Mouse (Mus musculus) monocyte, adult 2 months (primary cell): ENCODE measurements around the gene S100a3.

Experiments
- DNase-seq, 2 experiments: peaks; one replicate each; pipeline ENCODE4 v3.0.0; 2022; ENCODE audit warnings: low spot score in 2 of 2, low read depth in 1 of 2

The S100a3 gene

DNA sequence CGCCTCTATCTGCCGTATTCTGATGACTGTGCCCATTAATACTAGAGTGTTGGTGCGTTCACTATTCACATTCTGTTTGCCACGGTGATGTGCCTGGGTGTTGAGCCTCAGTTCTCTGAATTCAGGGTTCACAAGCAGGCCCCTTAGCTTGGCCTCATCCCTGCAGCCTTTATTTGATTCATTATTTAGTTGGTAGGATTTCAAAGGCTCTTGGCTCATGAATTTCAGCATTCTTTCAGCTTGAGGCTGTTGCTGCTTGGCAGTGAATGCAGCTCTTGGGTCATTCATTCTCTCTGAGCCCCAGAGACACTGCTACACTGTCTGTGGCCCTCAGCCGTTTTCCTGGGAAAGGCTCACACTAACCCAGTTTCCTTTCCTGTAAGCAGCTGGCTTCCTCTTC is 4.4 kb upstream of the S100a3 start:
- DNase-seq, result no peak

DNA sequence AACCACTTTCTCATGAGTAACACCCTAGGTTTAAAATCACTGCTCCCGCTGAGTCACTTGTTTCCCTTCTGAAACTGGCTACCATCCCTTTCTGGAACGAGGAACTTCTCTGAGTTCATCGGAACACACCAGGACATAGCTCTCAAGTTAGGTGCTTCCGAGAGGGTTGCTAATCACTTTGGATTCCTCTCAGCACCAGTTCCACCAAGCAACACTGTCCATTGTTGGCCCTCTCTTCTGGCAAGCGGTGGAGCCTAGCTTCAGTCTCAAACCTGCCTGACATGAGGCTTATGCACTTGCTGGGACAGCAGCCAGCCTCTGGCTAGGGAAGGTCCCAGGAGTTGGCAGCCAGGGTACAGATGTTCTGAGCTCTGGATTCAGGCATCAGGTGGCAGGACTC is 14.3 kb downstream of the S100a3 start:
- DNase-seq, result no peak

DNA sequence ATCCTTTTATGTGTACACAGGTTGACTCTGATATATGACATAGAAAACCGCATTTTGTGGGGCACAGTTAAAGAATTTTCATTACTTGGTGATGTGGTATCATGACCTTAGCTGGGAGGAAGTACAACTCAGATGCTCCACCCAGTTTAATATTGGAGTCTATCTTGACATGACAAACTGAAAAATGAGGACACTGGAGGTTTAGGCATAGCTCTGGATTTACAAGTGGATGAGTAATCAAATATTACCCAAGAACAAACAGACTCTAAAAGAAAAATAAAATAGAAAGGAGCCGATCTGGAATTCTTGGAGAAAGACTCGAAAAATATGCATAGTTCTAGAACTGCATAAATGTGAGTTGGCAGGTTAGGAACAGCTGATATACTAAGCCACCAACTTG is 14.9 kb downstream of the S100a3 start:
- no peak for DNase-seq

DNA sequence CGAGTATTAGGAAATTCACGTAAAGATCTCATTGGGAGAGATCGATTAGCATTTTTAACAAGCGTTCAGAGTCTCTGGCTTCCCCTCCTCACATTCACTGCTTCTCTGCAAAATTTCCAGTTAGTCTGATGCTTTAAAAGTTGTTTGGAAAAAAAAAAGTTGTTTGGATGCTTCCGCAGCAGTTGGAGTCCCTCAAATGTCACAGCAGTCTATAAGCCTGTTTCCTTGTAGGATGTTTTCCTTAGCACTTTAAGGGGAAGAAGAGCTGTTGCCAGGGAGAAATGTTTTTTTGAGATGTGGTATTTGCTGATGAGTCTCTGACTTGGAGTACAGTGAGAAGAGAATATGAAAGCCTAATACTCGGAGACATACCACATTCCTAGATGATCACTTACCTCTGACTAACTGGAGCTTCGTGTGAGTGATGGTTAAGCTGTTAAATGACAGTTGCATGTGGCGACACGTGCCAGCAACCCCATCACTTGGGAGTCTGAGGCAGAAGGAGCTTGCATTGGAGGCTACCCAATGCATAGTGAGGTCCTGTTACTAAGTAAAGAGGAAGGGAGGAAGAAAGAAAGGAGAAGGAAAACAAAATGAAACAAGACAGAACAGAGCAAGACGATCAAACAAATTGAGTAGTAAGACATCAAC is 16.1 kb downstream of the S100a3 start:
- DNase-seq, result no peak

DNA sequence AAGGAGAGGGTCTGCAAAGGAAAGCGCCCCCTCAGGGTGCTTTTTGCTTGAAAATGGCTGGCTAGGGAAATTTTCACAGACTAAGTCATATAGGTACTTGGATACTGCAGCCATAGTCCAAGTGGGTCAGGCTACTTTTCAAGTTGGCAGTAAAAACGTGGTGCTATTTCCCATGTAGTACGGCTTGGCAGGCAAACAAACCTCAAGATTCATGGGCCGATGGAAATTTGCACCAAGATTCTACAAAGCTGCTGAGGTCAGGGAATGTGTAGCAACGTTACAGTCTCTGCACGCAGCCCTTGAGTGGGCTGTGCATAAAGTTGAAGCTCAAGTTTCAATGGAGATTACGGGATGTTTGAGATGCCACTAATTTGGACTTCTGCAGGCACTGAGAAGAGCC is 19.1 kb downstream of the S100a3 start:
- no peak for DNase-seq

DNA sequence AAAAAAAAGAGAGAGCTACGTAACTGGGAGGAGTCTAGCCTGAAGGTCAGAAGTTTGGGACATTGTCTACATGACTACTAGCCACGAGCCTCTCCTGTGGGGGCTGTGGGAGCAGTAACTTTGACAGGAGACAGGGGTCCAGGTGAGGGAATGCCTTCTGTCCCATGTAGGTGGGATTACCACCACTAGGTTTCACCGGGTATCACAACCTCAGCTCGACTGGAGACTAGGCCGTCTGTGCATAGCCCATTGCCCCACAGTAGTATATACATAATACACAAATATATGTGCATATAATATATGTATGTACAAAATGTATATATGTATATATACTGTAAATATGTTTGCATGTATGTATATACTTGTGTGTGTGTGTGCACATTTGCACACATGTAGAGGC is 20.8 kb downstream of the S100a3 start:
- no peak for DNase-seq

DNA sequence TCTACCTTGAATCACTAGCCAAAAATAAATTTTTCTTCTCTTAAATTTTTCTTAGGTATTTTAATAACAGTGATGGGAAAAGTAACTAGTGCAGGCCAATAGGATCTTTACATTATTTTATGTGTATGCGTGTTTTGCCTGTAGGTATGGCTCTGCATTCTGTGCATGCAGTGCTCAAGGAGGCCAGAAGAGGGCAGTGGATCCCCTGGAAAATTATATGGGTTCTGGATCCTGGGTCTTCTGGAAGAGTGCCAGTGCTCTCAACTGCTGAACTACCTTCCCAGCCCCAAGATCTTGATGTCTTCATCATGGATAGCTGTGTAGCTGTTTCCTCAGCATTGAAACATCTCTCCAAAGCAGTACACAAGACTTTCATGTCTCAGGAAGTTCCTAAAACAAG is 21.8 kb downstream of the S100a3 start:
- DNase-seq, result no peak

DNA sequence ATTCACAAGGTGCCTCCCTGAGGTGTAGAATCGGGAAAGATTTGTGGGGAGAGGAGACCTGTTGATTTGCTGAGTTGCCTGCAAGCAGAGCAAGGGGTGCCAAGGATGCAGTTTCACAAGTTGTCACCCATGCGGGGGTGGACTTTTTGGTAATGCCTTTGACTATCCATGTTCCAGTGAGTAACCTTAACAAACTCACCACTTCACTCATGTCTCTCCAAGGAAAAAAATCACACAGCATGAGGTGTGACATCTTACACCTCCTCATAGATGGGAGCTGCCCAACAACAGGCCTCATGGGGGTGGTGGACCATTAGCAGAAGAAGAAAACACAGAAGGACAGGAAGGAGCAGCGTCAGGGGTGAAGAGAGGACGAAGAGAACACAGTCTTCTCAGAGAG is 22.2 kb downstream of the S100a3 start:
- no peak for DNase-seq

DNA sequence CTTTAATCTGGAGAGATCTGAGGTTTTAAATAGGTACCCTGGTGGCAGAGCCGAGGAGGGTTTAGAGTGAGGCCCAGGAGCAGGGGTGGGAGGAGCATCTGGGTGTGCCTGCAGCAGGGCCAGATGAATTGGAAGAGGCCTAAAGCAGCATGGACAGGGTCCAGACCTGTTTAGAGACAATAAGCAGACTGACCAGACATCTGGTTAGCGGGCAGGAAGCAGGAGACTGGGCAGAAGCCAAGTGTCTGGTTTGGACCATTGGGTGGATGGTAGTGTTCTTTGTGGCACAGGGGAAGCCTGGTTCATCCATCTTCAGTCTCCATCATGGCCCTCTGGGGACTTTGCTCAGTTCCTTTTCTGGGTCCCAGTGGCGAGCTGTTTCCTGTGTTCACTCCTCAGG is 23.5 kb downstream of the S100a3 start:
- no peak for DNase-seq

DNA sequence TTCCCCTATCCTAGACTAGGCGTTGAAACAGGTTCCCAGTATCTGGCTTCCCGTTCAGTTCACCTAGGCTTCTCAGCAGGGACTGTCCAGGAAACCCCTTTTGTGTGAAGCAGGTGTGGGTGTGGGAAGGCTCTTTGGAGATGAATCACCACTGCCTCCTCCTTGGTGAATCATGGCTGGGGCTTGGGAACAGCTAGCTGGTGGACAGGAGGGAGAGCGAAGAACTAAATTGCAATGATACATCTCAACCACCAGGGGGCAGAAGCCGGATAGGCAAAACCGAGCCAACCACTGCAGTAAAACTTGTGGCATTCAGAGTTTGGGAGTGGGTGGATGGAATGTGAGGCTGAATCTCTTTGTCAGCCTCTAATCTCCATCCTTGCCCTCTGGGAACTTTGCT is 25.2 kb downstream of the S100a3 start:
- DNase-seq, result peak; percentile 44 to 56

DNA sequence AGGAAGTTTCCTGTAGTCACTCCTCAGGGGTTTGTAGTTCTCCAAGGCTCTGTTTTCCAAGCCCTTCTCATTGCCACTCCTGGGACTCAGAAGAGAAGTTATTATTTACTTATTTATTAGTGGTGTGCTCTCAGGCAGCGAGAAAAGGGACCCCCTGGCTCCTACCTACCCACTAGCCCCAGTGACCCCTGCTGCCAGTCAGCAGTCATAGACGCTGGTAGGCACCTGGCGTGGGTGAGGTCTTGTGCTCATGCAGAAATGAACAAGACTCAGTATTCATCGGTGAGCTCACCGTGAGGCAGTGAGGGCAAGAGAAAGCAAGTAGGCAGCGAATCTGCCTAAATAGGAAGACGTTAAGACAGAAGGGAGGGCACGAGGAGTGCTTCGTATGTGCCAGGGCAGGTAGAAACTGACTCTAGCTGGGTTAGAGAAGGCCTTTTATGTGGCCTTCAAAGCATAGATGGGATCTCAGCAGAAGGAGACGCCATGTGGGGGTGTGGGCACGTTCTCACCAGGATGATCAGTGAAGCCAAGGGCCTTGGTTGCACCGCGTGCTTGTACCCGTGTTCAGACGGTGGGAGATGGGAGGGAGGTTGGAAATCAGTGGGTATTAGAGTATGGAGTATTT is 25.8 kb downstream of the S100a3 start:
- DNase-seq, result no peak

DNA sequence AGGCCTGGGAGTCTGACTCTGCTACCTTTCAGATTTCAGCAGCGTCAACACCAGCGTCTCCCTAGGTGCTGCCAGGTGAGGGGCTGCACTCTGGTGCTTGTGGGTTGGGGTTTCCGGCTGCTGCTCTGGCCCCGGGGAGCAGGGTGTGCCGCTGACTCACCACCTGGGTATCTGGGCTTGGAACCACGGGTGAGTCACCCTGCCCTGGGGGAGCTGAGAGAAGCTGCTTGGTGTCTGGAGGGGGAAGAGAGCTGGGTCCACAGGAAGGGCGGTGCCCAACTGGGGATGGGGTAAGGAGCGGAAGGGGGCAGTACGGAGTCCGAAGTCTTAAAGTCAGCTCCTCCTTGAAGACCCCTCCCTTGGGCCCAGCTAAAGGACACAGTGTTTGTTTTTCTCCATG is 26.5 kb downstream of the S100a3 start:
- DNase-seq, result peak; percentile 75 to 92

DNA sequence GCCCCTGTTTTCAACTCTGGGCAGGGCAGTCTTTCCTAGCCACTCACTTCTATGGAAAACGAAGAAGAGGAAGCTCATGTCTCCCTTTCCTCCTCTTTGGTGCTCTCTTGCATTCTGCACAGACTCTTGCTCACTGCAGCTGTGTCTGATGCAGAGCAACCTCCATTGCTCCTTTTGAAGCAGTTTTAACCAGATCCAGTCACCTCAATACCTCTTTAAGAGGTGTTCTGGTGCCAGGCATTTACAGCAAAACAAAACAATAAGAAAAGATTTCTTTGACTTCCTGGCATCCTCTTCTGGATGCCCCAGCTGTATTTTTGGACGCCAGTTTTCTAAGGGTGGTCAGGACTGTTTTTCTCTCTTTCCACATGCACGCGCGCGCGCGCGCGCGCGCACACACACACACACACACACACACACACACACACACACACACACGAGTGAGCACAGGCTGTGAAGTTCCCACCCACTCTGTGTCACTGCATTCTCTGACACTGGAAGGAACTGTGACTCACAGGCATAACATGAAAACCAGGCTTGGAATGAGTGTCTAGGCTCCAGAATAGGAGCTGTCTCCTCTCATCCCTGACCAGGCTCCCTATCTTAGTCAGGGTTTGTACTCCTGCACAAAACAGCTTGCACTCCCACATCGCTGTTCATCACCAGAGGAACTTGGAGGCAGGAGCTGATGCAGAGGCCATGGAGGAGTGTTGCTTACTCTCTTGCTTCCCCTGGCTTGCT is 27.2 kb downstream of the S100a3 start:
- DNase-seq, result no peak

DNA sequence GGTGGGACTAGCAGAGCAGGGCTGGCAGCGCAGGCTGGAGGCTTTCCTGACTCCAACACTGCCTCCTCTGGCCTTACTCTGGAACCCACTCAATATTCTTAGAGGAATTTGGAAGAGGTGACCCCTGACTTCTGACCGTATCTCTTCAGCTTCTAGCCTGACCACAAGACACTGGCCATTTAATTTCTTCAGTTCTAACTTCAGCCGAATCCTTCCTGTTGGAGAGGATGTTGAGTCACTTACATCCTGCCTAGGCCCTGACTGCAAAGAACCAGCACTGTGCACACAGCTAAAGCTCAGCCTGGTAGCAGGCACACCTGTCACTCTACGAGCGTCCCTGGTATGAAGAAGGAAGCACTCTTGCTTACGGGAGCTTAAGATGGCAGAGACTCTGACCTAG is 29.0 kb downstream of the S100a3 start:
- DNase-seq, result no peak

DNA sequence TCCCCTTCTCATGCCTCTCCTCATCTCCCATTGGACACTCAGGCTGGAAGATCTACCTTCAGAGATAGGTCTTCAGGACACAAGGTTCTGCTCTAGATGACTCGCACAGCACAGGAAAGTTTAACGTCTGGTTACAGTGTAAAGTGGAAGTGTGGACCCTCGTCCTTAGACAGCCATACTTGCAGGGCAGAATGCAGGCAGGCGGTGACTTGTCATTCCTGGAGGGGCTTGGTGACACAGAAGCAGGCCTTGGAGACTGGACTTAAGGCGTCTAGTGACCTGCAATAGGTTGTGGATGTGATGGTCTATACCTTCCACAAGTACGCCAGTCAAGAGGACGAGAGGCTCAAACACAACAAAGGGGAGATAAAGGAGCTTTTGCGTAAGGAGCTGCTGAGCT is 29.6 kb downstream of the S100a3 start, which contains the start of gene S100a2:
Gene S100a2 (plus strand): TSS at position 301 of the 400 bp plus-strand sequence.
- no peak for DNase-seq

DNA sequence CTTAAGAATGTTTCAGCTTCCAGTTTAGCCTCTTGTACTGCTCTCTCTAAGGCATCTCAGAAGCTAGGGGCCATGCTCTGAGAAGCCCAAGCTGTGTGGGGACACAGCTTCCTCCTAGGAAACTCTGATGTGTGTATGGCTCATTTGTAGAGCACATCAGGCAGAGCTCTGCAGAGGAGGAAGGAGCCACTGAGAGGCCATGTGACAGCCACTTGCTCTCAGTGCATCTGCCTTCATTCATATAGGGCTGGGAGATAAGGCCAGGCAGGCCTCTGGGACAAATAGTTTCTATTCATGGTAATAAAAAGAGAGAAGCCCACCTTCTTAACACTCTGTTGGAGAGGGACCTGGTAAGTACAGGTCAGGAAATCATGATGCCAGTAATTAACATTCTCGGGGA is 34.1 kb downstream of the S100a3 start:
- DNase-seq, result no peak

DNA sequence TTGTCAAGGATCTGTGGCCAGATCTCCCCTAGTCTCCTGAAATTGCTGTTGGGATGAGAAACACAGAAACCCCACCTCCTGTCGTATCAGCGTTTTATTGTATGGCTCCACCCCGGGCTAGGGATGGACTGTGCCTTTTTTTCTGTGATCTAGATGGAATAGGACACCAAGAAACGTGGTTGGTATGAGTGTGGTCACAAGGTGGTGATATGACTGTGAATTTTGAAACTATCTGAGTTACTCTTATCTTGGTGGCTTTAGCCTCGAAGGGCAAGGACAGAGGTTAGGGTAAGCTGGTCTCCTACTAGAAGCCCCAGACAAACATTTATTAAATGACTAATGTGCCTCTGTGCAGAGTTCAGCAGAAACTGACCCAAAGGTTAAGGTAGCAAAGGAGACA is 35.2 kb downstream of the S100a3 start:
- DNase-seq, result no peak

DNA sequence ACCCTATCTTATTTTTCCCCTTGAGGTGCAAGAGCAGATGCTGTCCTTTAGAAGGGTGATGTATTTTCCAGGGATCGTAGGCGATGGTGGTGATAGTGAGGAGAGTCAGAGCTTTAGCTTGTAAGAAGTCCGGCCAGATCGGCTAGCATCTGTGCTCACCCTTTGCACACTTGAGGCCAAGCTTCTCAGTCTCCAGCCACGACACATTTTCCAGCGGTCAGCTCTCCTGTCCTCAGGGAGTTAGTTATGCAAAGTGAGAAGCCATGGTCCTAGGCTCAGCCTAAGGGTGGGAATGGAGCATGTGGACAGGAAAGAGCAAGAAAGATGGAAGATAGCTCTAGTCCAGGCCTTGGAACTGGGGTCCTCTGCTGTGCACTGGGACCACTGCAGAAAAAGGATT is 36.4 kb downstream of the S100a3 start:
- DNase-seq, result no peak

DNA sequence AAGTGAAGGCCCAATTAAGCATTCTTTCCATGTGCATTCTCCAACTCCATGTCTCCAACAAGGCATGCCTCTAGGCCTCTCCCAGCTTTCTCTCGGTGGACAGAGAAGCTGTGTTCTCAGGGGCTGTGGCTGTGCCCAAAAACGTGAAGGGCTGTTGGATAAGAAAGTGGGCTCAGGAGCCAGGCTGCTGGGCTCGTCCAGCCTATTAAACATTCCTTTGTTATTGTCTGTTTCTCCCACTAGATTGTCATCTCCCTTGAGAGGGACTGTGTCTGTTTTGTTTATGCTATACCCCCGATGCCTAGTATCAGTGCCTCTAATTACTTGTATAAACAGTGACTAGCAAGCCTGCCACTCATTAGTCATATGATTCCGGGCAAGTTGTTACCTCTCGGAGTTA is 37.4 kb downstream of the S100a3 start:
- DNase-seq, result no peak

DNA sequence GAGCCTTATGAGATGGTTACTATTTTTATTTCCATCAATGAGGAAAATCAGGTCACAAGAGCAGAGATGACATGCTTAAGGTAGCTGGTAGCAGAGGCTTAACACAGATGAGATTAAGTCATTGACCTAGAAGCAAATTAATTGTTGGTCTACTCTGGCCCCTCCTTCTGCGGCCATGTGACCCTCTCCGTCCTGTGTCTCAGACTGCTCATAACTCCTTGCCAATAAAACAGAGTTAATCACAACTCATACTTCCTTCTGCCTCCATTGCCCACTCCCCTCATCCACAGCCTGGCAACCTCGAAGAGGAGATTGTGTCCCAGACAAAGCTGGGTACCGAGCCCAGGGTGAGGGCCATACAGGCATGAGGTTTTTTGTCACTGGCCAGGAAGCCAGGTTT is 37.8 kb downstream of the S100a3 start:
- DNase-seq, result no peak

DNA sequence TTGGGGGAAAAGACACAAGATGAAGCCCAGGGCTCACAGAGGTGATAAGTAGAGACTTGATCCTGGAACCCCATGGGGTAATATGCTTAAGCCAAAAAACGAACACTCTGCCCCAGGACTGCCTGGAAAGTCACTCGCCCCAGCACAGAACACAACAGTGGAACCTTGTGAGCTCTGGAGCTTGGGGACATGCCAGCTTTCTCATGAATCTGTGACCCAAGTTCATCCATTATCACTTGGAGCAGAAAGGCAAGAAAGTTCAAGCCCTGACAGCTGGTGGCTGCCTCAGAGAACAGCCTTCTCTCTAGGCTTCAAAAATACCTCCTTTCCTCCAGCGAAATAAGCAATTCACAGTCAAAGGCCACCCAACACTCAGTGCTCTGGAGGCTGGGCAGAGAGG is 39.0 kb downstream of the S100a3 start:
- DNase-seq, result no peak

DNA sequence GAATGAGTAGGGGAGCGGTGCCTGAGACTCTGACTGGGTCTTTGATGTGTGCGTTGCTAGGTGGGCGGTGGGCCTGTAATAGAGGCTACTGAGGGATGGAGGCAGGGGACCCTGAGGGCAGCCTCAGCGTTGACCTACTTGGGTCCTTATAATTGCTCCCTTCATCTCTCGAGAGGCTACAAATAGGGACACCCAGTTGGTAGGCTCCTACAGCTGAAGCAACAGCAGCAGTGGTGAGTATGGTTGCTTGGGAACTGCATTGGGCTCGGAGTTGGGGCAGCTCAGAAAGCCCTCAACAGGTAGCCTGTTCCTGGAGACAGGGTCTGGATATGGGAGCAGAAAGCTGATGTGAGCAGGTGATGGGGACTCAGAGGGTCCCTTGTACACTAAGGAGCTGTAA is 39.7 kb downstream of the S100a3 start:
- no peak for DNase-seq
